24 mouse cellular contexts compared by ENCODE assay signal in genomic region chr11:57835931-57836330, GRCm38 (mm10). TPM values are rescaled to one million over a fixed set of nuclear protein-coding genes. Genes with fewer than 3 reads are reported as not detected.
"Had no signal": no experiment of that assay in that cellular context is flagged by ENCODE, and none has a peak within 500 bp of the region (broad histone marks: within the 10 kb centered on the region; RNA-seq: fewer than 3 reads in every experiment).

No protein-coding gene starts in this region.

- H3K9ac ChIP-seq: limb, embryonic 13.5 days; liver, embryonic 12.5 days; liver, embryonic 15.5 days; lung, embryonic 15.5 days; midbrain, embryonic 12.5 days had no signal

- H3K4me1 ChIP-seq: liver, embryonic 12.5 days; liver, embryonic 15.5 days had no signal

- H3K27ac ChIP-seq: kidney, postnatal 0 days; layer of hippocampus, adult 2 months; limb, embryonic 10.5 days; limb, embryonic 13.5 days; liver, embryonic 12.5 days; liver, embryonic 15.5 days; lung, embryonic 15.5 days; midbrain, embryonic 12.5 days; stomach, postnatal 0 days had no signal

- ATAC-seq: liver, embryonic 12.5 days had no signal

- H3K36me3 ChIP-seq: limb, embryonic 10.5 days; limb, embryonic 13.5 days; liver, embryonic 12.5 days; liver, embryonic 15.5 days; lung, embryonic 15.5 days; midbrain, embryonic 12.5 days had no signal

- H3K4me2 ChIP-seq: liver, embryonic 12.5 days; liver, embryonic 15.5 days; lung, embryonic 15.5 days had no signal

- H3K9me3 ChIP-seq: limb, embryonic 10.5 days; limb, embryonic 13.5 days; liver, embryonic 12.5 days; liver, embryonic 15.5 days; lung, embryonic 15.5 days; midbrain, embryonic 12.5 days had no signal

- H3K4me3 ChIP-seq: layer of hippocampus, adult 2 months; liver, embryonic 12.5 days; liver, embryonic 15.5 days; lung, embryonic 15.5 days; megakaryocyte, embryonic 14.5 days had no signal

- DNase-seq: kidney, postnatal 25 days; layer of hippocampus, adult 9-11 months; liver; lung, adult 18-20 months; lung, postnatal 10 days; lung, postnatal 36 days; right cerebral cortex, postnatal 4 days; thymus, adult 2 months; thymus, postnatal 14 days had no signal

RNA-seq across cellular contexts. Expression of gene Hand1, which starts 3.3 kb away (rescaled TPM):
- total RNA-seq: layer of hippocampus, adult 2 months; layer of hippocampus, postnatal 25 days; left cerebral cortex, adult 18-20 months; left cerebral cortex, postnatal 25 days; midbrain, postnatal 0 days had no signal
- polyA plus RNA-seq: kidney, embryonic 14.5 days; midbrain, embryonic 12.5 days; midbrain, postnatal 0 days had no signal
